Mouse (Mus musculus) CD4-positive, CD25-positive, alpha-beta regulatory T cell, adult 2 months (primary cell): Measurements from ENCODE around the gene 4930548H24Rik.
"Not testable (repeated sequence)": the region's sequence is repeated elsewhere in the genome, so short reads cannot be mapped to it uniquely, and the experiment has no call there.

ENCODE experiments used
- DNase-seq: peaks from one replicate; pipeline ENCODE4 v3.0.0-alpha.2; 2012; ENCODE audit warnings: low read depth, low spot score

4930548H24Rik gene

DNA sequence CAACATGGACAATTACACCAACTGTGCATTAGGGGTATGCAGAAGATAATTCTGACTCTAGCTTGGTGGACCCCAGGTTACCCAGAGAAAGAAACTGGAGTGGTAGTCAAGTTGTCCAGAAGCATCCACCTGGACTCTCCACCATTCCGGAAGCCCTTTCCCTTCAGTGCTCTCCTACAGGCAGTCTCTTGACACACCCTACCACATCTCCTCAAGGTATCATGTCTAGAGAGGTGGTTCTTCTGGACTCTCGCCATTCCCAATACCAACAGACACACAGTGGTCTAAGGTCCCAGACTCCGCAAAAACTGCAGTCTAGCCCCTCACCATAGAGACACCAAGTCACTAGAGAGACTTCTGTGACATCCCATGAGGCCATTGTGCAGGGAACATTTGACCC lies at the start of gene 4930548H24Rik:
Gene 4930548H24Rik (plus strand): TSS at position 301 of the 400 bp plus-strand sequence.
- DNase-seq, result no peak

DNA sequence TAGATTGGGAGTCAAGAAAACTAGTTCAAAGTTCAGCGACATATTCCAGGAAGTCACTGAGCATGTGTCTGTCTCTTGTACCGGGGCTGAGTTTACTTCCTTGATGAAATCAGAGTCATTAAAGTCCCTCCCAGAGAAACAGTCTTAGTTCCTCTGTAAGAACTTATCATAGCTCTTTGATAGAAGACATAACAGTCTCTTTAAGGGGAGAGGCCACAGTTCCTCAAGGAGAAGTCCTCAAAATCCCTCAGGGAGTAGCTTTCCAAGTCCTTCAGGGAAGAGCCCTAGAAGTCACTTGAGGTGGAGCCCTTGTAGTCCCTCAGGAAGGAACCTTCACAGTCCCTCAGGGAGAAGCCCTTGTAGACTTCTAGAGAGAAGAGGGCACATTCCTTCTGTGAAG lies 34.2 kb upstream of the 4930548H24Rik start:
- peak; percentile 30 for DNase-seq

DNA sequence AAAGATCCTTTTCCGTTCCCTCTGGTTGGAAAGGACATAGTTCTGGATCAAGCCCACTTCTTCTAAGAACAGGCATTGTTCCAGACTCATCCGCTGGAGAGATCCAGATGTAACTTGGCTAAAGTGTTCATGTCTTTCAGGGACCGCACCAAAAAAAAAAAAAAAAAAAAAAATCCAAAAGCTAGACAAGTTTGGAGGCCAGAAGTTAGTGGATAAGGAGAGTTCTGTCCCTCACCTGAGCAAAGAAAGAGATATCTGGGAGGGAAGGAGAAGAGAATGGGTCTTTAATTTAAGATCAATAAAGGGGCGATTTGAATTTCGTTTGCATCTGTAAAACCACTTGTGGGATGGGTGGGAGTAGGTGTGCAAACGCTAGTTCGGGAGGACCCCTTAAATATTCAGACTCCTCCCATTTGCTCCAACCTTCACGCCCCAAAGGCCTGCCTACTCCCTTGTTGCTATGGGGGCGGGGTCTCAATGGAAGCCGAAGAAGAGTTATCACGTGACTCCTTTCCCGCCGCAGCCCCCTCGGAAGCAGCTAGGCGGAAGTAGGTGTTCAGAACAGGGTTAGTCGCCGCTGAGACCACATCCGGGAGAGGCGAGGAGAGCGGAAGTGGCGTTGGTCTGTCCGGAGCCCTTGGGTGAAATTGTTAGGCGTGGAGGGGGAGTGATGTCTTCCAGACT lies 33.5 kb upstream of the 4930548H24Rik start, which contains the start of gene Zfp512:
Gene Zfp512 (plus strand): TSS at position 554 of the 684 bp plus-strand sequence.
- peak; percentile 92 for DNase-seq

DNA sequence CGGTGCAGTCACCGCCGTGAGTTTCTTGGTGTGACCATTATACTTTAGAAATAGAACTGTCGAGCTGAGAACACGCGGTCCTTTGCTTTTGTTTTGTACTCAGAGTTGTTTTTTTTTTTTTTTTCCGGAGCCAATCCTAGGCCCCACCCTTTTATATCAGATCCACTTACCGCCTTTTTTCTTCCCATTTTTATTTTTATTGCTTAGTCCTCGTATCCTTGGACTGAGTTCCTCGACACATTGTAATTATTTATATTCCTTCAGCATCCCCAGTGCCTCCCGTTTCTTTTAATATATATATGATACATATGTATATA lies 33.0 kb upstream of the 4930548H24Rik start:
- no peak for DNase-seq

DNA sequence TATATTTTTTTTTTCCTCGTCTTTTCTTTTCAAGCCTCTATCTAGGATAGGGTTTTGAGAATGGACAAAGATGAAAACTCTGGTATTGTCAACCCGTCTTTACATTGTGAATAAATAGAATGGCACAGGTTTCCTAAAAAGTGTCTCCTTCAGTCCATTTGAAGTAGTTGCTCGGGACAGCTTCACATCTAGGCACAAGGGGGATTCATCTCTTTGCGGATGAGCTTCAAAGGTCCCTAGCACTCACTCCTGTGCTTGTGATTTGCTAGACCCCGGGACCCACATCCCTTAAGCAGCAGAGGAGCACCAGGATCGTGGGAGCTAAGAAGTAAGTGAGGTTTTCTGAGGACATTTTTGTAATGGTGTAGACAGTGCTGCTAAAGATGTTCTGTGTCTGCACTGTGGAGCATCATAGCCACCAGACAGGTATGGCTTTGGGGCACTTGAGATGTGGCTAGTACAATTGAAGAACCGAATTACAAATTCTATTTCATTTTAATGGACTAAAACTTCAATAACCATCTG lies 32.6 kb upstream of the 4930548H24Rik start:
- peak; percentile 16 for DNase-seq

DNA sequence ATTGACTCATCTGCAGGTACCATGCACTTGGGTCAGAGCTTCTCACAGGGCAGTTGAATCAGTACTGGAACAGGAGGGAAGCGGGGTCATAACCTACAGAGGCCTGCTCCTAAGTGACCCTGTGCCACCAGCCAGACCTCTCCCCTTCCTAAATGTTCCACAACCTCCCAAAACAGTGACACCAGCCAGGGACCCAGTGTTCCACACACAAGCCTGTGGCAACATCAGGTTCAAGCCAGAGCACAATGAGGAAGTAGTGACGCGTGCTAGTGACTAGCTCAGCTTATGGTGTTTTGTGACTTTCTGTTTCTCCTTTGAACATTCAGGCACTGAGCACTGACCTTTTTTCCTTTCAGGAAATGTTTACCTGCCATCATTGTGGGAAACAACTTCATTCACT lies 17.7 kb upstream of the 4930548H24Rik start:
- no peak for DNase-seq

DNA sequence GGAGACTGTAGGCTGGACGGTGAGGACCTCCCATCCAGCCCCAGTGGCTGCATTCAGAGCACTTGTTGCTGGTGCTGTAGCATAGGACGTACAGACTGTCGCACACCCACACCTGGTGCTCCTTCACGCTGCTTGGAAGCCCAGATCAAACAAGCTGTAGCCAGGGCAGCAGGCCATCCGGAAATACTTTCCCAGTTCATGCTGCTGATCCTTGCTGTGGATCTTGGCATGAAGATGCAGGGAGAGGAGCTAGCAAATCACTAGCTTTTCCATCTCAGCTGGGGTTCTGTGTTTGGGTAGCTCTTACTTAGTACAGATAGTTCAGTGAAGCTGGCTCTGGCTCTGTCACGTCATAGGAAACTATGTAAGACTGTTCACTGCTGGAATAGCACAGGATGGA lies 15.8 kb upstream of the 4930548H24Rik start:
- no peak for DNase-seq

DNA sequence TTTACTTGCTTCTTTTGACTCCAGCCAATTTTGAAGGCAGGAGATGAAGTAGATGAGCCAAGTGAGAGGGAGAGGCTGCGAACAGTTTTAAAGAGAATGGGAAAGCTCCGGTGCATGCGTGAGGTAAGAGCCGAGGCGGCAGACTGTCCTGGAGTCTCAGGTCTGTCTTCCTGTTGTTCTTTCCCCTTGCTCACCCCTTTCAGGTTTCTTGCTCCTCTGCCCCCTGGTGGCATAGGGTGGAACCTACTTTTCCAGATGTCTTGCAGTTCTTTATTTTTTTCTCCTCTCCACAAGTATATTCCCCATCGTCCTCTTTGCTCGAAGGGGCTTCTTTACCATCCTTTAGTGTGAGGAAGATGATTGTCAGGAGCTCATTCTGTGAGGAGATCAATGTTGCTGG lies 15.2 kb upstream of the 4930548H24Rik start:
- peak; percentile 67 for DNase-seq

DNA sequence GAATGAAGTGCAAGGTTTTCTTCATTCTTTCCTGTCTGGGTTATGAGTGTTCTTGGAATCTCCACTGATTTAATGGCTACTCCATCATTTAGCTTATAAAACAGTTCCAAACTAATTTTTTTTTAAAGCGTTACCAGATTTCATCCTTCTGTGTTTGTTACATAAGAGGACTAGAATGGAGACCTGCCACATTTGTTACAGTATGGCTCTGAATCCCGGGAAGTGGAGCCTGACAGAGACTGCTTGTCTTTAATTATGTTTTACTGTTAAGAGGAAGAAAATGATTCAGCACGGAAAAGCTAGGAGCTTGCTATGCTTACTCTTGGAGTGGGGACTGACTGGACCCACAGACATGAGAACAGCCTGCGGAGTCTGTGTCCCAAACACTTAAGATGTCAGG lies 5.0 kb upstream of the 4930548H24Rik start:
- DNase-seq, result no peak

DNA sequence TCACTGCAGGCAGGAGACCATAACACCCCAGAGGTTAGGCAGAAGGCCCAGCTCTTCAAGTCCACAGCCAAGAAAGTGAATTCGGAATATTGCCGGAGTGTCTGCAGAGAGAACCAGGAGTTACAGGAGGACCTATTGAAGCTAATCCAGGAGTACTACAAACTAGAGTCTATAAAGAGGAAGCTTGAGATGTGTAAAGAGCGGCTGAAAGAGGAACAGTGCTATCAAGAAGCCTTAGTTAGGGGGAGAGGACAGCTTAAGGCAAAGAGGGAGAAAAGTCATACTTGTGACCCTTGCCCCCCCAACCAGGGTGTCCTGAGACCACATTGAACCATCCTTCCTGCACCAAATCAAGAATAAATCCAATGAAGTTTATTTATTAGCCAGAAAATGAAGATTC lies 2.3 kb downstream of the 4930548H24Rik start:
- no peak for DNase-seq

DNA sequence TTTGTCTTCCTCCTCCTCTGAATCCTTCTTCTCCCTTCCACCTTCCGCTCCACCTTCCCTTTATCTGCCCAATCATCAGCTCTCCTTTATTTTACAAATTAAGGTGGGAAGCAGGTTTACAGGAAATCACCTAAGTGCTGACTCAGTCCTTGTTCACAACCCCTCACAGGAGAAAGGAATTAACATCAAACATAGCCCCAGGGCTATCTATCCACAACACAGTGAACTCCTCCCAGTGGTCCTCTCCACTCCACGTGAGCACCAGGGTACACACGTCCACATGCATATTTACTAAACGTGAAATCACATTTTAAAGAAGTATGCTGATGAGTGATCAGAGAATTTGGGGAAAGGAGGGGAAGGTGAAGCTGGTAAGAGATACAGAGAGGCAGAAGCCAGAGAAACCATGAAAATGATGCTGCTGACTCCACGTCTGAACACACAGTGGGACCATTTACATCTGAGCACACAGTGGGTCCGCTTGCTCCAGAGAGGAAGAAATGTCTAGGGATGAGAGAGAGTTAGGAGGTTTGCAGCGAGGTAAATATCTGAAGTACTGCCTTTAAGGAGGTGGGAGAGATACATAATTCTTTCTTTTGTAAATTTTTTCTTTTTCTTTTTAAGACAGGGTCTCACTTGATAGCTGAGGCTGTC lies 3.7 kb downstream of the 4930548H24Rik start:
- DNase-seq, result no peak

DNA sequence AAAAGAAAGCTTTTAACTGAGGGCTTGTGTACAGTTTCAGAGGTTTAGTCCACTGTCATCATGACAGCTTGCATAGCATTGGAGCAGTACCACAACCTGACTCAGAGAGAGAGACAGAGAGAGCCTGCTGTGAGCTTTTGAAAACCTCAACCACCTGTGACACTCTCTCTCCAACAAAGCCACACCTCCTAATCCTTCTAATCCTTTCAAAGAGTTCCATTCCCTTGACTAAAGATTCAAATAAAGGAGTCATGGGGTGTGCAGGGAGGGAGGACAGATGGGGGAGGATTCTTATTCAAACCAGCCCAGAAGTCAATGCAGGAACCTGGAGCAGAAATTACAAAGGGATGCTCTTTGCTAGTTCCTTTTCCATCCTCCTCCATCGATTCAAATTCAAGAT lies 6.5 kb downstream of the 4930548H24Rik start:
- no peak for DNase-seq

DNA sequence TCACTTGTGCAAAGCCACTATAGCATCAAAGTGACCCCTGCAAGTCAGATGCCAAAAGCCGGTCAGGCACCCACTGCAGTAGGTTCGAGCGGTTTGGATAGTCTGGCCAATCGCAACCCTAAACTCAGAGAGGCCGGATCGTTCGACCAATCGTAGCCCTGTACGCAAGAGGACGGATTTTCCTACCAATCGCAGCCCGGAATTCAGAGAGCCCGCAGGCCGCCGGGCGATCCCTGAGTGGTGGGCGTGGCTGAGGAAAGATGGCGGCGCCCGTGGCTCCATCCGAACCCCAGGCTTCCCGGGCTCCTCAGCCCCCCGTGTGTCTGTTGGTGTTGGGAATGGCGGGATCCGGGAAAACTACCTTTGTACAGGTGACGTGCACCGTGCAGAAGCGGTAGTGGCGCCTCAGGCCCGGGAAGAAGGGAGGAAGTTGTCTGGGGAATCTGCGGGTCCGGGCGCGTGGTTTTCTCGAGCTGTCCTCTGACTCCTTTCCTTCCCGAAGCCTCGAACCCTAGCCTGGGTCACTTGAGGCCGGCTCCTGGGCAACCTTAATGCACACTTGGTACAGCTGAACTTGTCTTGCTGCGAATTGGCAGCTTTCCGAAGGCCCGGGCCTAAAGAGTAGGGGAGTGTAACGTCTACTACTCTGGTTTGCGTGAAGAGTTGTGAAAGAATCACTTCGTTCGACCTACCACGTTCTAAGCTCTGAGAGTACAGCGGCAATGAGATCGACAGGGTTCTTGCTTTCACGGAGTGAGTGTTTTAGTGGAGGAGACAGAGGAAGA lies 9.2 kb downstream of the 4930548H24Rik start, which contains the start of gene Gpn1:
Gene Gpn1 (plus strand): TSS at position 229 of the 785 bp plus-strand sequence.
- peak; percentile 91 for DNase-seq

DNA sequence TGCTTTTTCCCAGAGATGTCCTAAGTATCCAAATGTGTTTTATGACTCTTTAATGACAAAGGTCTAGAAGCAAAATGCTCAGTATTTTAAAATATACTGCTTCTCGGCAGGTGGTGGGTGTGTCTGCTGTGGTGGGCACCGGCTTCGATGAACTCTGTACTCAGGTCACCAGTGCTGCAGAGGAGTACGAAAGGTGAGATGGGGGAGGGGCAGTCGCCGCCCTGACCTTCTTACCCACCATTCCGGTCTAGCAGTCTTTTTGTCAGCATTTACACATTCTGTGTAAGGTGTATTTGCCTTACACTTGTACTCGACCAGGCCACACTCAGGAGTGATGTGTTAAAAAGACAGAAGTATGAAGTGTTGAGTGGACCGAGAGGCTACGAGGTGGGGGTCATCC lies 19.3 kb downstream of the 4930548H24Rik start:
- no peak for DNase-seq

DNA sequence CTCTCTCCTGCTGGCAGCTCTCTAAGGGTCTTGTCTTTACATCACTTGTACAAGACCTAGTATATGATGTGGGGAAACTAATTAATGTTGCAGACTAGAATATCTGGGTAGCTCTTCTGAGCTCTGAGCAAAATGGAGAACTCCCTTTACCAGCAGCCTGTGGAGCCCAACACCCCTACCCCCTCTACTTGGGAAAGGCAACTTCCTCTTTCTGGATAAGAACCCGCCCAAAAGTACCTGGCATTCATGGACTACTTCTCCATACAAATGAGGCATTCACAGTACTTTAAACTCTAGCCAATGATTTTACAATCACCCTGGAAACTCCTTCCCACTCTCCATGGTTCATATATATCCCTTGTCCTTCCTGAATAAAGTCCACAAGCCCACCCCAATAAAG lies 26.9 kb downstream of the 4930548H24Rik start:
- no peak for DNase-seq

DNA sequence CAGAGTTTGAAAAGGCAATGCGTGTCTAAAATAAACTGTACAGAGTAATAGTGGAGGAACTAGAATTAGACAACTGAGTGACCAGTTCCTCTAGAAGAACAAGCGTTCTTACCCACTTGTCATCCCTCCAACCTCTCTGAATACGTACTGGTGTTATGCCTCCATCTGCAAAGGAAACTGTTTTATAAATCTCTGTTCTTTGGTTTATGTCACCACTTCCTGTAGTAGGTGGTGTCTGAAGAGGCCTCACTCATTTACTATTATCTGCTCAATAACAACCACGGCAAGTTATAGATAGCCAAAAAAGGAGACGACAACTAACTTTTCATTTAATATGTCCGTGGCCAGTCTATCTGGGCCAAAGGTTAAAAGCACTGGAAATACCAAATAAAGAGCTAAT lies 35.0 kb downstream of the 4930548H24Rik start:
- peak; percentile 43 for DNase-seq

DNA sequence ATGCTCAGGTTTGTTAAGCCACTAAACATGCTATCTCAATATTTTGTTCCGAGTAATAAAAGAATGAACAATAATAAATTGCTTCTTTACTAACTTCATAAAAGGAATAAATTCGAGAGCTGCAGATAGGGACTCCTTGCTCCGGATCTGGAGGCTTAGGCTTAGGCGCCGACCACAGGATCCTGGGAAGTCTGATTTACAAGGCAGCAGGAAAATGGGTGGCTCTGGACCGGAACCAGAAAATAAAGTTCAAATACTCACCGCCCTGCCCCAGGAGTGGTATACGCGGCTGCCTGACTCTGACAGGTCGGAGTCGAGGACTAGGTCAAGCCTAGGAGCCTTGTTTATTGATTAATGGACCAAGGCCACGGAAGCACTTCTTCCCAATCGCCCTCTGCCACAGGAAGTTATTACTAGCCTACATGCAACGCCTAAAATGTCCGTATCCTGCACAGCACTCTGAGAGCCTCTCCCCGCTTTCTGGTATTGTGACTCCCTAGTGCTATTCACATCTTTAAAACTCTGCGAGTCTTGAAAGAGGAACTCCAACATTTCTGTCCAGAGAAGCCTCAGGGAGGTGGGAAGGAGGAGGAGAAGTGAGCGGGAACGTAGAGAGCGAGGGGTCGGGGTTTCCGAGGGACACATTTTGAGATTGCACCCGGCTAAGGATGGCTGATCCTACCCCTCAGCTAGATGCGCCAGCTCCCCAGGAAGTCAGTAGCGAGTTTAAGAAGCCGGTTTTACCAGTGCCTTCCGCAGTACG lies 41.0 kb downstream of the 4930548H24Rik start, which contains the start of gene Slc4a1ap:
Gene Slc4a1ap (plus strand): TSS at position 642 of the 763 bp plus-strand sequence.
- DNase-seq, result peak; percentile 88

DNA sequence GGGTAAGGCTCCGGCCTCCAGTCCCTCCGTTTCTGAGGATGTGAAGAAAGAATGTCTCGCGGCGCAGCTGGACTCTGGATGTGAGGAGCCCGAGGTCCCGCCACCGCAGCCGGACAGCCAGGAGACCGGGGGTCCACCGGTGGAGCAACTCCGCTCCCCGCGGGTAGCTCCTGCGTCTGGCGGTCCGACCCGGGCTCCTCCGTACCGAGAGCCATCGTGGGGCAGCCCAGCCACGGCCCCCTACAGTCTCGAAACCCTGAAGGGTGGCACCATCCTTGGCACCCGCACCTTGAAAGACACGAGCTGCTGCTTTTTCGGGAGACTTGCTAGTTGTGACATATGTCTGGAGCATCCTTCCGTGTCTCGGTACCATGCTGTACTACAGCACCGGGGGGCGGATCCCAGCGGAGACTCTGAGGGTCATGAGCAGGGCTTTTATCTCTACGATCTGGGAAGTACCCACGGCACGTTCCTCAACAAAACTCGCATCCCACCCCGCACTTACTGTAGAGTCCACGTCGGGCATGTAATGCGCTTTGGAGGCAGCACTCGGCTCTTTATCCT lies 41.7 kb downstream of the 4930548H24Rik start:
- DNase-seq, result peak; percentile 34

DNA sequence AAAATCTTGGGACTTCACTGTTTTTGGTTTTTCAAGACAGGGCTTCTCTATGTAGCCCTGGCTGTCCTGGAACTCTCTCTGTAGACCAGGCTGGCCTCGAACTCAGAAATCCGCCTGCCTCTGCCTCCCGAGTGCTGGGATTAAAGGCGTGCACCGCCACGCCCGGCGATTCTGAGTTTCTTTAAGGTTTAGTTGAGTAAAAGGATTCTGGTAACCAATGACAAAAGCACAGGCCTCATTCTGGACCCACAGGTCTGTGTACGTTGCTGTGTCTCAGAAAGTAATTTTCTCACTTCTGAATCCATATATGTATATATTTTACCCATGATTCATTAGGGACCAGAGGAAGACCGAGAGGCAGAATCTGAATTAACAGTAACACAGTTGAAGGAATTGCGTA lies 42.2 kb downstream of the 4930548H24Rik start, which contains the start of gene Supt7l:
Gene Supt7l (minus strand): TSS at position 101 of the 400 bp plus-strand sequence.
- not testable (repeated sequence) for DNase-seq

DNA sequence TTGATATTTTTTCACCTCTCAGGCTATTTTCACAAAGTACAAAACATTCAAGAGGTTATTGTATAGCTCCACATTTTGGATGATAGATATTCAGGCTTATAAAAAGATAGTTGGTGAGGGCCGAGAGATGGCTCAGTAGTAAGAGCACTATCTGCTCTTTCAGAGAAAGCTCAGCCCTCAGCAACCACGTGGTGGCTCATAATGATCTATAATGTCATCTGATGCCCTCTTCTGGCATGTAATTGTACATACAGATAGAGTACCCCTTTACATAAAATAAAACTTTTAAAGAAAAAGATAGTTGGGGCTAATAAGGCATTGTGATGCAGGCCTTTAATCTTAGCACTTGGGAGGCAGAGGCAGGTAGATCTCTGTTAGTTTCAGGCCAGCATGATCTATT lies 43.0 kb downstream of the 4930548H24Rik start:
- peak; percentile 51 for DNase-seq

DNA sequence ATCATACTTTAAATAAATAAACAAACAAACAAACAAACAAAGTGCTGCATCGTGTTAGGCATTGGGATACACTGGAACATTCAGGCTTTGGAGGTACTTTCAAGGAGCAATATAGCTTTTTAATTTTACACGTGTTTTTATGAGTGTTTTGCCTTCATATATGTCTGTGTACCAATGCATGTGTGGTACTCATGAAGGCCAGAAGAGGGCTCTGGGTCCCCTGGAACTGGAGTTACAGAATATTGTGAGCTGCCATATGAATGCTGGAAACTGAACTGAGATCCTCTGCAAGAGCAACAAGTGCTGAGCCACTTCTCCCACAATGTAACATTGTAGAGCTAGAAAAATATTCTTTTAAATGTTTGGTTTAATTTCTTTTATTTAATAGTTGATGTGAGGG lies 49.7 kb downstream of the 4930548H24Rik start:
- DNase-seq, result peak; percentile 16
